Mouse (Mus musculus) forebrain, embryonic 11.5 days (tissue): Measurements from ENCODE around the gene Zfp831. TPM values are rescaled to one million over a fixed set of nuclear protein-coding genes. Genes with fewer than 3 reads are reported as not detected.

Experiments
- ATAC-seq: fragments of 200-750 bp; cut with Nextera tagmentation; replicated peaks from 2 replicates; pipeline ENCODE4 v1.8.0; 2017; ENCODE audit warnings: moderate TSS enrichment; ENCODE audit not compliant: low FRiP score
- DNase-seq: peaks from one replicate; pipeline ENCODE4 v3.0.0-alpha.2; 2017; ENCODE audit warnings: low spot score
- H3K27ac ChIP-seq: fragments of 300-500 bp; sonication (generic); 2 replicates; pipeline ENCODE4 v1.5.1; 2014; ENCODE audit warnings: low read depth, low read length
- H3K27me3 ChIP-seq: fragments of 300-500 bp; sonication (generic); 2 replicates; pipeline ENCODE4 v1.6.1; 2014; ENCODE audit warnings: mild to moderate bottlenecking, low read length, mixed read lengths; ENCODE audit not compliant: control insufficient read depth, insufficient read depth
- H3K36me3 ChIP-seq: fragments of 300-500 bp; sonication (generic); 2 replicates; pipeline ENCODE4 v1.6.1; 2014; ENCODE audit warnings: mild to moderate bottlenecking, low read length, moderate library complexity, mixed read lengths; ENCODE audit not compliant: control insufficient read depth, insufficient read depth
- H3K4me1 ChIP-seq: fragments of 300-500 bp; sonication (generic); replicated peaks from 2 replicates; pipeline ENCODE4 v1.6.1; 2014; ENCODE audit warnings: low read length, mixed read lengths; ENCODE audit not compliant: control insufficient read depth, insufficient read depth
- H3K4me2 ChIP-seq: fragments of 300-500 bp; sonication (generic); 2 replicates; pipeline ENCODE4 v1.6.1; 2014; ENCODE audit warnings: low read depth, mild to moderate bottlenecking, low read length, moderate library complexity, mixed read lengths; ENCODE audit not compliant: severe bottlenecking
- H3K4me3 ChIP-seq: fragments of 300-500 bp; sonication (generic); 2 replicates; pipeline ENCODE4 v1.5.1; 2014; ENCODE audit warnings: low read depth, low read length
- H3K9ac ChIP-seq: fragments of 300-500 bp; sonication (generic); 2 replicates; pipeline ENCODE4 v1.6.1; 2014; ENCODE audit warnings: low read length
- H3K9me3 ChIP-seq: fragments of 300-500 bp; sonication (generic); 2 replicates; pipeline ENCODE4 v1.6.1; 2016; ENCODE audit warnings: low read length, mixed read lengths; ENCODE audit not compliant: control insufficient read depth
- WGBS: fragments of 180-500 bp; shearing (Covaris S2); extraction: QIAGEN DNeasy Blood & Tissue Kit; methylation state at CpG from one replicate; pipeline ENCODE4 v1.1.7; 2014; 5-methylcytosine and 5-hydroxymethylcytosine counted together
- polyA plus RNA-seq: library from polyadenylated mRNA; unstranded; fragments of >200 nt; fragmentation: Nextera tagmentation; extraction: Ambion mirVana; gene quantifications from 2 replicates; pipeline ENCODE4 v1.2.1, GENCODE M21; 2014

Gene Zfp831
- polyA plus RNA-seq, 1 experiment from 2014 or later = not detected

DNA sequence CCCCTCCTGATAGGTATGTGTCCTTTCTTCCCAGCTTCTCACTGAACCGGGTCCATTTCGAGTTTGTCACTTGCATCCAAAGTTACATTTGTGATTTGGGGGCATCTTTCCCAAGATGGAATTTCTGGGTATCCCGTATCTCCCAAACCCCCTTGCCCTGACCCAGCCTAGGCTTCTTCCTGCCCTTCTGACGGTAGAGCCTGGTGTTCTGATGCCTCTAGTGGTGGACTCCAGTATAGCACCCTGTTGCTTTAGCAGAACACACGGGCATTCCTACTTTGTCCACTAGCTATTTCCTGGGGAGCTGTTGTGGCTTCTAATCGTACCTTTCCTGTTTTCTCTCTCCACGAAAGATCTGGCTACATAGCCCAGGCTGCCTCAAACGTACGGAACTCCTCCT, 32.3 kb downstream of the Zfp831 start:
- 12% methylated on average over 9 of the region's 9 CpGs for WGBS
- Histone ChIP-seq H3K27me3 (0 out of 2 replicates have a peak, but pooled peaks cover 4% of the 10 kb centered on the region), H3K9me3 (no peaks in the 10 kb centered on the region), H3K36me3 (no peaks in the 10 kb centered on the region), H3K4me2 (no peak overlapping the region), H3K4me1 (peaks cover 7% of the 10 kb centered on the region; the same call in 1 of the 2 replicates), H3K27ac (no peak overlapping the region), H3K9ac (no peak overlapping the region), H3K4me3 (no peak overlapping the region)
- DNase-seq (peak; percentile 88), ATAC-seq (peak; percentile 47; the same call in 1 of the 2 replicates)

DNA sequence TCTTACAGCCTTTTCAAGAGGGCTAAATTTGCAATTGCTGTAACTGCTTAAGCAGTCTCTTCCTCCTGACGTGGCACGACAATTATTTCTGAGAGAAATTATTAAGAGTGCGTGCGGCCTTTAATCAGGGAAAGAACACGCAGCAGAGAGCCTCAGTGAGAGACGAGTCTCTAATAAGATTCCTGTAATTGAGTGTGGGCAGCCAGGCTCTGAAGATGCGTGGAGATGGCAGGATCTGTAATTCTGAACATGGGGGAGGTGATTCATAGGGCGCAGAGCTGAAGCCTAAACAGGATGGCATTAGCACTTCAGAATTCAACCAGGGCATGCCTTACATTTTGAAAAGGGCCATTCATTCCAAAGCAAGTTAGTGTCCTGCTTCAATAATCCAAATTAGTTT, 58.0 kb downstream of the Zfp831 start:
- Histone ChIP-seq H3K27ac (no peak overlapping the region), H3K4me1 (no peaks in the 10 kb centered on the region), H3K36me3 (no peaks in the 10 kb centered on the region), H3K9ac (no peak overlapping the region), H3K27me3 (no peaks in the 10 kb centered on the region), H3K4me2 (no peak overlapping the region), H3K9me3 (no peaks in the 10 kb centered on the region), H3K4me3 (no peak overlapping the region)
- ATAC-seq (no peak), DNase-seq (no peak)
- 71% methylated on average over 8 of the region's 8 CpGs for WGBS

DNA sequence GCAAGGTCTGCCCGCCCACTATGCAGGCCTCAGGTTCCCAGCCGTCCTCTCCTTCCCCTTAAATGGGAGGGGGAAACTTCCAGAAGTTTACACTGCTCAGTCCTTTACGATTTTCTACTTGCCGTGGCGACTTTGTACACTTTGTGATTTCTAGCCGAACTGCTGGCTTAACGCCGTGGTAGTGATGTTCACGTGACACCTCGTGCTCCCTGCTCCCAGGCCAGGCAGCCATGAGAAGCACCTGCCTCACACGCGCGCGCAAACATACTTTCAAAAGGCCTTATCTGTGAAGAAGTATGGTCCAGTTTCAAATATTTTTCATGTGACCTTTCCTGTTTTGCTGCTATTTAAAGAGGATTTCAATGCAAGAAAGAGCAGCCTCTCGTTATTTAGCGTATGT, 63.8 kb downstream of the Zfp831 start:
- WGBS = 91% methylated on average over 16 of the region's 16 CpGs
- Histone ChIP-seq H3K4me3 (no peak overlapping the region), H3K4me1 (no peaks in the 10 kb centered on the region), H3K9me3 (no peaks in the 10 kb centered on the region), H3K27ac (no peak overlapping the region), H3K9ac (no peak overlapping the region), H3K27me3 (no peaks in the 10 kb centered on the region), H3K36me3 (no peaks in the 10 kb centered on the region), H3K4me2 (no peak overlapping the region)
- DNase-seq (no peak), ATAC-seq (no peak)

DNA sequence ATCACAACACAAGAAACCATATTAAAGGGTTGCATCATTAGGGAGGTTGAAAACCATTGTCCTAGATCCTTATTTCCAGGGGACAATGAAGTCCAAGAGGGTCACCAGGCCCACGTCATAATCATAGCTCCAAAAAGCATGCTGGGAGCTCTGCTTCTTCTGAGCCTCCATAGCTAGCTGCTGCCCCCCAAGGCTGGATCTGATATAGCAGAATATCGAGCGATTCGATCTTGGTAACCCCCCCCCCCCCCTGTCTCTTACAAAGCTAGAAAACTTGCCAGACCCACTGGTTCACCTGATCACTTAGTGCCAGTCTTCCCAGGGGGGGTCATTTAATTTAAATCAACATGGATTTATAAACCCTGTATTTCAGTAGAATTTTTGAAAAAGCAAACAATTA, 65.3 kb downstream of the Zfp831 start:
- DNase-seq = no peak
- 76% methylated on average over 4 of the region's 4 CpGs for WGBS
- no peaks in the 10 kb centered on the region for H3K9me3 ChIP-seq
- H3K27me3 ChIP-seq = no peaks in the 10 kb centered on the region
- no peak overlapping the region for H3K4me3 ChIP-seq
- H3K4me1 ChIP-seq = no peaks in the 10 kb centered on the region
- ATAC-seq = no peak
- no peaks in the 10 kb centered on the region for H3K36me3 ChIP-seq
- H3K9ac ChIP-seq = no peak overlapping the region
- no peak overlapping the region for H3K4me2 ChIP-seq
- no peak overlapping the region for H3K27ac ChIP-seq

DNA sequence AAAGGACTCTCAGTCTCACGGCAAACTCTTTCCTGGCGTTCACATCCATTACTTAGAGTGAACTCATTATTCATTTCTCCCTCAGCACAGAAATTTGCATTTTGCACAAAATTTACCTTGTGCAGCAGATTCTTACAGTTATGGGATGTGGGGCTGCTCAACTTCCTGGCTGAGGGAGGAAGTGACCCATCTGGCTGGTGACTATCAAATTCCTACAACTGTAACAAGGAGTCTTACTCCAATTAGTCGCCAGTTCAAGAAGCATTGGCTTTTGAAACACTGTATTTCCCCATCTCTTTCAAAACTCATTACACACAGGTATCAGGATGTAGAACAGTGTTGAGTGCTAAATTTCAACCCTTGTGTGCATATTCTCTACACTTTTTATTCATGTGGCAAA, 66.9 kb downstream of the Zfp831 start:
- Histone ChIP-seq H3K36me3 (no peaks in the 10 kb centered on the region), H3K4me1 (no peaks in the 10 kb centered on the region), H3K4me3 (no peak overlapping the region), H3K9me3 (no peaks in the 10 kb centered on the region), H3K4me2 (no peak overlapping the region), H3K27ac (no peak overlapping the region), H3K27me3 (no peaks in the 10 kb centered on the region), H3K9ac (no peak overlapping the region)
- no peak for DNase-seq
- WGBS = 84% methylated on average over 3 of the region's 3 CpGs
- no peak for ATAC-seq

DNA sequence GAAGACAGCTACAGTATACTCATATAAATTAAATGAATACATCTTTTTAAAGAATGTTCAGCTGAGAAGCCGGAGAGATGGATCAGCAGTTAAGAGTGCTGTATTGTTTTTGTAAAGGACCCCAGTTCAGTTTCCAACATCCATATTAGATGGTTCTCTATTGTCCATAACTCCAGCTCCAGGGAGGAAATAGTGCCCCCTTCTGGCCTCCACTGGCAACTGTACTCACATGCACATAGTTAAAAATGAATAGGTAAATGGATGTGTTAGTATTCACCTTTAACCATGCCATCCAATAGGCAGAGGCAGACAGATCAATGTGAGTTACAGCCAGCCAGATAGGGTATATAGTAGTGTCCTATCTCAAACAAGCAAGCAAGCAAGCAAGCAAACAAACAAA, 68.7 kb downstream of the Zfp831 start:
- no peak for DNase-seq
- Histone ChIP-seq H3K9ac (no peak overlapping the region), H3K4me1 (no peaks in the 10 kb centered on the region), H3K4me3 (no peak overlapping the region), H3K9me3 (no peaks in the 10 kb centered on the region), H3K27ac (no peak overlapping the region), H3K4me2 (no peak overlapping the region), H3K36me3 (no peaks in the 10 kb centered on the region), H3K27me3 (no peaks in the 10 kb centered on the region)
- WGBS = 98% methylated on average over 1 of the region's 1 CpGs
- no peak for ATAC-seq

DNA sequence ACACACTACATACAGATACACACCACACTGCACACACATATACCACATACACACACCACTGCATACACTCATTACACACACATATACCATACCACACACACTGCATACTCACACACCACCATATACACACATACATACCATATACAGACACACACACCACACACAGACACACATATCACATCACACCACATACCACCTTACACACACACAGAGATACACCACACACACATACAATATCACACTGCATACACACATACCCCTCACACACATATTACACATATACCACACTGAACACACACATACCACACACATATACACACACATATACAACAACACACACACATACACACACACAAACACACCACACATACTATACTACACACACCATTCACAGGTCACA, 72.6 kb downstream of the Zfp831 start:
- H3K9me3 ChIP-seq = no peaks in the 10 kb centered on the region
- no peaks in the 10 kb centered on the region for H3K36me3 ChIP-seq
- ATAC-seq = no peak
- DNase-seq = no peak
- no peaks in the 10 kb centered on the region for H3K4me1 ChIP-seq
- H3K27me3 ChIP-seq = no peaks in the 10 kb centered on the region
- no peak overlapping the region for H3K9ac ChIP-seq
- H3K4me3 ChIP-seq = no peak overlapping the region
- H3K4me2 ChIP-seq = no peak overlapping the region
- H3K27ac ChIP-seq = no peak overlapping the region

DNA sequence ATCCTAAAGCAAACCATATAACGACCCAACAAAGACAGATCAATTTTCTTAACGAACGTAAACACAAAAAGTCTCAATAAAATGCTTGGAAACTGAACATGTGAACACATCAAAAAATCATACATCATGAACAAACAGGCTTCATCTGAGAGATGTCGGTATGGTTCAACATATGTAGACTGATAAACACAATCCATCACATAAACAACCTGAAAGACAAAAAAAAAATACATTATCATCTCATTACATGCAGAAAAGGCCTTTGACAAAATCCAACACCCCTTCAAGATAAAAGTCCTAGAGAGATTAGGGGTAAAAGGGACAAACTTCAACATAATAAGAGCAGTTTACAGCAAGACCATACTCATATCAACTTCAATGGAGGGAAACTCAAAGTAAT, 74.5 kb downstream of the Zfp831 start:
- Histone ChIP-seq H3K4me1 (no peaks in the 10 kb centered on the region), H3K27me3 (no peaks in the 10 kb centered on the region), H3K4me2 (no peak overlapping the region), H3K36me3 (no peaks in the 10 kb centered on the region), H3K9ac (no peak overlapping the region), H3K9me3 (no peaks in the 10 kb centered on the region), H3K27ac (no peak overlapping the region), H3K4me3 (no peak overlapping the region)
- ATAC-seq (no peak), DNase-seq (no peak)
- 86% methylated on average over 4 of the region's 4 CpGs for WGBS

DNA sequence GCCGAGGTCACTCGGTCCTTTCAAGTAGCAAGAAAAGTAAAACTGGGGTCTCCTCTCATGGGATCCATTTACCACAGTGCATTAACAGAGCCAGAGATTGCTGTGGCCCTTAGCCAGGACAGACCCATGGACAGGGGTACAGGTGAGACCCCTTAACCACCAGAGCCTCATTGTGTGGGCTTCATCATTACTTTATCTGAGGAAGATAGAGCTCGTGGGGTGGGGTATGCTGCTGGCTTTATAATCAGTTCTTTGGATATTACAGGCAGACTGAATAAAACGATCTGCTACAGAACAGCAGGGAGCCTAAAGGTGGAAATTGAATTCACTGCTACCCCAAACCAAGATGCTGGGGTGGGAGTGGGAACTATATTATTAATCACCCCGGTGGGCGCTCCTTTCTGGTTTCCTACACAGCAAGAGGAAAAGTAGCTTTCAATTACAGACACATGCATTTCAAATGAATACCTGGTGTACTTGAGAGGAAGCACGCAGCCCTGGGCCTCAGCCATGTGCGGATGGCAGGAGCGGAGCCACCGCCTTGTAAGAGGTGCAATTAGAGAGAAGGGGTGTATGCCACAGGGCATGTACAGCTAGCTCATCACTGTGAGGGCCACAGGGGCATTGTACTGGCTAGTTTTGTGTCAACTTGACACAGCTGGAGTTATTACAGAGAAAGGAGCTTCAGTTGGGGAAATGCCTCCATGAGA, 83.9 kb downstream of the Zfp831 start:
- H3K4me3 ChIP-seq = no peak overlapping the region
- DNase-seq (no peak), ATAC-seq (no peak)
- no peak overlapping the region for H3K9ac ChIP-seq
- H3K27me3 ChIP-seq = no peaks in the 10 kb centered on the region
- no peak overlapping the region for H3K4me2 ChIP-seq
- WGBS = 55% methylated on average over 10 of the region's 10 CpGs
- H3K36me3 ChIP-seq = no peaks in the 10 kb centered on the region
- H3K27ac ChIP-seq = no peak overlapping the region
- no peaks in the 10 kb centered on the region for H3K9me3 ChIP-seq
- H3K4me1 ChIP-seq = 0 out of 2 replicates have a peak, but pooled peaks cover 3% of the 10 kb centered on the region
